Mouse (Mus musculus): ENCODE data around the gene Fam83g. TPM values are rescaled to one million over a fixed set of nuclear protein-coding genes. Genes with fewer than 3 reads are reported as not detected.

Gene Fam83g
- total and polyA plus RNA-seq, 3 experiments = 0.26 to 0.30 (median 0.29) TPM

- WGBS = 40% methylated on average over 4 of the region's 4 CpGs
- no peak for DNase-seq
- Histone ChIP-seq H3K9ac (ENCODE audit: low read depth, low read length) (no peak overlapping the region), H3K4me1 (ENCODE audit: control insufficient read depth, insufficient read depth, low read length) (no peaks in the 10 kb centered on the region), H3K27ac (no peak overlapping the region), H3K27me3 (ENCODE audit: control insufficient read depth, insufficient read depth, low read length) (no peaks in the 10 kb centered on the region), H3K4me3 (no peak overlapping the region), H3K36me3 (ENCODE audit: control insufficient read depth, insufficient read depth, low read length) (no peaks in the 10 kb centered on the region), H3K79me2 (replicated peaks; ENCODE audit: control insufficient read depth, insufficient read depth, low read length) (no peaks in the 10 kb centered on the region)
- intact Hi-C loops (cut with DNase I) = no loop called here
- TF ChIP-seq CTCF (IDR thresholded peaks at IDR 0.05) (no peak), POLR2A (IDR thresholded peaks at IDR 0.05; ENCODE audit: insufficient read depth, low read depth, low read length) (no peak), EP300 (IDR thresholded peaks at IDR 0.05; ENCODE audit: insufficient read depth, low read depth, low read length) (no peak)
Measured at GRCm38 (mm10) chr11:61706232-61706631, 22.3 kb downstream of the Fam83g start.

DNA sequence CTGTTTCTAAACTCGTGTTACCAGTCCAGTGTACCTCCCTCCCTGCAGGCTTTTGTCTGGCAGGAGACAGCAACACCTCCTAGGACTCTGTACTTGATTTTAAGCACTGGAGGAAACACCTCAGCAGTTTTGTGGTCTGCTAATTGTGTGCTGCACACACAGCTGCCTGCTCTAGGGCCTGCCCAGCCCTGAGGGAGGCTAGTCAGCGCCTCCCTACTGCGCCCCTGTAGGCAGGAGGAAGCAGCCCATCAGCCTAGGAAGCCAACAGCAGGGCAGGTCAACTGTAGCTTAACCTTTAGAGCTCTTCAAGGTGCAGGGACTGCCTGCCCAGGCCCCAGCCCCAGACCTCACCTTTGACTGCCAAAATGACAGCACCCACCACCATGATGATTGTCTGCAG is 25.0 kb downstream of the Fam83g start:
- H3K9ac ChIP-seq (ENCODE audit: low read depth, low read length) = no peak overlapping the region
- TF ChIP-seq CTCF (IDR thresholded peaks at IDR 0.05) = no peak
- TF ChIP-seq POLR2A (IDR thresholded peaks at IDR 0.05; ENCODE audit: insufficient read depth, low read depth, low read length) = no peak
- no peak for TF ChIP-seq EP300 (IDR thresholded peaks at IDR 0.05; ENCODE audit: insufficient read depth, low read depth, low read length)
- no peaks in the 10 kb centered on the region for H3K4me1 ChIP-seq (ENCODE audit: control insufficient read depth, insufficient read depth, low read length)
- H3K4me3 ChIP-seq = no peak overlapping the region
- WGBS = 85% methylated on average over 3 of the region's 3 CpGs
- H3K79me2 ChIP-seq (replicated peaks; ENCODE audit: control insufficient read depth, insufficient read depth, low read length) = no peaks in the 10 kb centered on the region
- H3K27me3 ChIP-seq (ENCODE audit: control insufficient read depth, insufficient read depth, low read length) = no peaks in the 10 kb centered on the region
- intact Hi-C loops (cut with DNase I) = no loop called here
- DNase-seq = no peak
- no peaks in the 10 kb centered on the region for H3K36me3 ChIP-seq (ENCODE audit: control insufficient read depth, insufficient read depth, low read length)
- H3K27ac ChIP-seq = no peak overlapping the region

DNA sequence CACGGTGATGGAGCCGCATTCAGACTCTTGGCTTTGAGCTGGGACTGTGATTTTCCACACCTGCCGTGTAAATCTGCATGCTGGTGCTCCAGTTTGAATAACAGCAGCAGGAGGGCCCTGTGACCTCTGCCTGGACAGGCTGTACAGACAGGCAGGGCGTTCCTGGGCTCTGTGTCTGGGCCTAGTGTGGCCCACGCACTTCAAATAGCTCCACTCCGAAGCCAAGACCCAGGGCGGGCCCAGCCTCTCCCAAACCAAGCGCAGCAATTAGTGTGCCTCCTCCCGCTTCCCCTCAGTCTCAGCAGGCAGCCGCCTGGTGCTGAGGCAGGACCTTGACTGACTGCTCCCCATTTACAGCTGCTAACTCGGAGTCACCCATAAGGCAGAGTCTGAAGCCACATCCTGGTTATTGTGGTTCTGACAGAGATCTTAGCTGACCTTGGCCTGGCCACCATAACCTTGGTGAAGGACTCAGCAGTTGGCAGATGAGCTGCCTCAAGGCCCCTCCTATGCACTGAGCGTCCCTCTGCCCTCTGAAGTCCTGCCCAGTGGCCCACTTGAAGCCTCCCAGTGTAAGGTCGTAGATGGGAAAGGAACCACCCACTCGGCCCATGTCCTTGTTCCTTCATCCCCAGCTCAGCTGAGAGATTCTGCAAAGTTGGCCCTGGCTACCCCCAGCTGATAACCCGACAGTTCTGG is 29.4 kb downstream of the Fam83g start:
- H3K27ac ChIP-seq = no peak overlapping the region
- no peaks in the 10 kb centered on the region for H3K4me1 ChIP-seq (ENCODE audit: control insufficient read depth, insufficient read depth, low read length)
- no peak overlapping the region for H3K4me3 ChIP-seq
- no peaks in the 10 kb centered on the region for H3K79me2 ChIP-seq (replicated peaks; ENCODE audit: control insufficient read depth, insufficient read depth, low read length)
- 81% methylated on average over 15 of the region's 15 CpGs for WGBS
- no peak overlapping the region for H3K9ac ChIP-seq (ENCODE audit: low read depth, low read length)
- no peak for TF ChIP-seq POLR2A (IDR thresholded peaks at IDR 0.05; ENCODE audit: insufficient read depth, low read depth, low read length)
- no peak for TF ChIP-seq CTCF (IDR thresholded peaks at IDR 0.05)
- no peak for TF ChIP-seq EP300 (IDR thresholded peaks at IDR 0.05; ENCODE audit: insufficient read depth, low read depth, low read length)
- no peaks in the 10 kb centered on the region for H3K27me3 ChIP-seq (ENCODE audit: control insufficient read depth, insufficient read depth, low read length)
- H3K36me3 ChIP-seq (ENCODE audit: control insufficient read depth, insufficient read depth, low read length) = no peaks in the 10 kb centered on the region
- intact Hi-C loops (cut with DNase I) = loop anchor here (5.0 to 10.0 kb wide), 4 partner anchors 206 to 519 kb away; partner anchors contain the start of genes B9d1 and Slc47a2
- DNase-seq = peak in 1 of 2 experiments; percentile 23

DNA sequence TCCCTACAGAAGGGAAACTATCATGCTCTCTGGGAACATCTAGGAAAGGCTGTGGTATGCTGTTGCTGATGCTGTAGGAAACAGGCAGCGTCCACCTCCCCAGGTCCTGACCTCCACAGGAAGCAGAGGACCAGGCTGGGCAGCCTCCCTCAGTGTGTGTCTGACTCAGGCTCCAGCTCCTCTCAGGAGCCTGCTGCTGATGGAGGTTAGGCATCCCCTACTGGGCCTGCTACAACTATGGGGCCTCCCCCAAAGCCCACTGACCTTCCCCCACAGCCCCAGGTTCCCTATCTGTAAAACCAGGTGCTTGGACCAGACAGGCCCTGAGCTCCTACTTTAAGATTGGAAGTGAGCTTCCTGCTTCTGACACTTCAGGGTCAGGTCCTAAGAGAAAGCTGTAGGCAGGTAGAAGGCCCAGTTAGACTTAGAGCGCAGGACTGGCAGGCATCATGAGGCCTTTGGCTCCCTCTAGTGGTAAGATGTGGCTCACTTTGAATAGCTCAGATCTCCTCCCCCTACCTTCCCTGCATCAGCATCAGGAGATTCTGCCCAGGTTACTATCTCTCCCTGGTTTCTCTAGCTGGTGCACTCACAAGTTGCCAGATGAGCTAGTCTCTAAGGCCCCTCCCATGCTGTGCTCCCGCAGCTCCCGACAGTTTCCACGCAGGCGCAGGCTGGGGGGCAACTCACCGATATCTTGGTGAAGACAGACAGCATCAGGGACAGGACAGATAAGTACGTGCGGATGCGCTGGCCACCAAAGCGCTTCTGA is 30.6 kb downstream of the Fam83g start:
- WGBS = 37% methylated on average over 11 of the region's 11 CpGs

GRCm38 (mm10) chr11:61715130-61715529 is 31.2 kb downstream of the Fam83g start:
- Histone ChIP-seq H3K79me2 (replicated peaks; ENCODE audit: control insufficient read depth, insufficient read depth, low read length) (no peaks in the 10 kb centered on the region), H3K36me3 (ENCODE audit: control insufficient read depth, insufficient read depth, low read length) (no peaks in the 10 kb centered on the region), H3K27ac (no peak overlapping the region), H3K27me3 (ENCODE audit: control insufficient read depth, insufficient read depth, low read length) (no peaks in the 10 kb centered on the region), H3K4me1 (ENCODE audit: control insufficient read depth, insufficient read depth, low read length) (no peaks in the 10 kb centered on the region), H3K9ac (ENCODE audit: low read depth, low read length) (no peak overlapping the region), H3K4me3 (no peak overlapping the region)
- DNase-seq = no peak
- no peak for TF ChIP-seq CTCF (IDR thresholded peaks at IDR 0.05)
- no peak for TF ChIP-seq POLR2A (IDR thresholded peaks at IDR 0.05; ENCODE audit: insufficient read depth, low read depth, low read length)
- TF ChIP-seq EP300 (IDR thresholded peaks at IDR 0.05; ENCODE audit: insufficient read depth, low read depth, low read length) = no peak
- 59% methylated on average over 6 of the region's 6 CpGs for WGBS
- intact Hi-C loops (cut with DNase I) = loop anchor here (2.0 to 10.0 kb wide), 3 partner anchors 86 to 520 kb away; partner anchors contain the start of gene Slc47a2

More for the DNA sequence above, 30.6 kb downstream of the Fam83g start:
- Histone ChIP-seq H3K36me3 (ENCODE audit: control insufficient read depth, insufficient read depth, low read length) (no peaks in the 10 kb centered on the region), H3K27ac (no peak overlapping the region), H3K4me1 (ENCODE audit: control insufficient read depth, insufficient read depth, low read length) (no peaks in the 10 kb centered on the region), H3K27me3 (ENCODE audit: control insufficient read depth, insufficient read depth, low read length) (no peaks in the 10 kb centered on the region), H3K4me3 (no peak overlapping the region), H3K79me2 (replicated peaks; ENCODE audit: control insufficient read depth, insufficient read depth, low read length) (no peaks in the 10 kb centered on the region), H3K9ac (ENCODE audit: low read depth, low read length) (no peak overlapping the region)
- DNase-seq = peak; percentile 64 to 66
- no peak for TF ChIP-seq POLR2A (IDR thresholded peaks at IDR 0.05; ENCODE audit: insufficient read depth, low read depth, low read length)
- TF ChIP-seq EP300 (IDR thresholded peaks at IDR 0.05; ENCODE audit: insufficient read depth, low read depth, low read length) = peak; percentile 96
- TF ChIP-seq CTCF (IDR thresholded peaks at IDR 0.05) = peak; percentile 95
- intact Hi-C loops (cut with DNase I) = loop anchor here (1.0 to 10.0 kb wide), 7 partner anchors 48 to 520 kb away; partner anchors contain the start of genes B9d1 and Slc47a2
